8 mouse cellular contexts compared by ENCODE assay signal in genomic region chr5:111582004-111582403, GRCm38 (mm10).
DNase-seq lines count a peak whose midpoint lies in the region; ATAC-seq lines count a peak whose summit lies in the region.

No protein-coding gene starts in this region.

- peaks cover 51% of the 10 kb centered on the region for H3K4me1 ChIP-seq in heart, embryonic 10.5 days
- peaks cover 52% of the 10 kb centered on the region for H3K4me1 ChIP-seq in limb, embryonic 13.5 days

- H3K9ac ChIP-seq in limb, embryonic 13.5 days, result peak overlapping the region; percentile 40

- H3K9me3 ChIP-seq in heart, embryonic 10.5 days, result no peaks in the 10 kb centered on the region
- H3K9me3 ChIP-seq in limb, embryonic 13.5 days, result no peaks in the 10 kb centered on the region

- no peak for DNase-seq in heart, embryonic 10.5 days (ENCODE audit: low spot score)
- no peak for DNase-seq in heart, adult 18-20 months
- DNase-seq in right cerebral cortex, adult 2 months (ENCODE audit: low spot score in 2 of 2), result peak; percentile 46 to 59
- no peak for DNase-seq in right cerebral cortex, postnatal 36 days (ENCODE audit: low spot score in 2 of 2)
- peak; percentile 29 for DNase-seq in telencephalon, adult 2 months (ENCODE audit: low read depth, low spot score)
- no peak for DNase-seq in gastrocnemius, postnatal 25 days
- DNase-seq in kidney, postnatal 14 days, result no peak

- peaks cover 79% of the 10 kb centered on the region for H3K27me3 ChIP-seq in heart, embryonic 10.5 days (ENCODE audit: insufficient read depth, poor library complexity, severe bottlenecking)
- H3K27me3 ChIP-seq in limb, embryonic 13.5 days, result no peaks in the 10 kb centered on the region; the same call in 1 of the 2 replicates

- peak overlapping the region; percentile 71; the same call in 1 of the 2 replicates for H3K27ac ChIP-seq in heart, embryonic 10.5 days
- no peak overlapping the region for H3K27ac ChIP-seq in limb, embryonic 13.5 days

- no peaks in the 10 kb centered on the region for H3K36me3 ChIP-seq in heart, embryonic 10.5 days
- no peaks in the 10 kb centered on the region for H3K36me3 ChIP-seq in limb, embryonic 13.5 days

- H3K4me2 ChIP-seq in limb, embryonic 13.5 days (replicated peaks), result peak overlapping the region; percentile 66

- no peak for ATAC-seq in limb, embryonic 13.5 days (ENCODE audit: low FRiP score, low read depth)

- peak overlapping the region; percentile 49 for H3K4me3 ChIP-seq in heart, embryonic 10.5 days
- H3K4me3 ChIP-seq in limb, embryonic 13.5 days, result peak overlapping the region; percentile 38

- WGBS in heart, embryonic 10.5 days, result 46% methylated on average over 9 of the region's 9 CpGs
- 37% methylated on average over 9 of the region's 9 CpGs for WGBS in limb, embryonic 13.5 days

Comparison
In these comparisons a context has a peak if more than half of its experiments do, and no peak if none do; other contexts are left out.
1. DNase-seq: peak in right cerebral cortex, adult 2 months (2 of 2) and telencephalon, adult 2 months (single experiment); none in heart, embryonic 10.5 days (single experiment), heart, adult 18-20 months (0 of 2), right cerebral cortex, postnatal 36 days (0 of 2), gastrocnemius, postnatal 25 days (single experiment) and kidney, postnatal 14 days (single experiment).